Mouse (Mus musculus): ENCODE data around the gene Smim13.
A peak's percentile ranks its signal among the peaks of the same experiment; 100 is the strongest.

Gene Smim13

GRCm38 (mm10) chr13:41291466-41291974 is 41.9 kb downstream of the Smim13 start:
- no peak for DNase-seq (ENCODE audit: low read depth)

GRCm38 (mm10) chr13:41293595-41293994 is 44.0 kb downstream of the Smim13 start:
- no peak for DNase-seq (ENCODE audit: low read depth)

- DNase-seq (ENCODE audit: low read depth), result no peak
These were observed 46.2 kb downstream of the Smim13 start for GRCm38 (mm10) chr13:41295886-41296285.

GRCm38 (mm10) chr13:41296396-41296795 is 46.8 kb downstream of the Smim13 start:
- no peak for DNase-seq (ENCODE audit: low read depth)

GRCm38 (mm10) chr13:41298533-41298932 is 48.9 kb downstream of the Smim13 start:
- no peak for DNase-seq (ENCODE audit: low read depth)

GRCm38 (mm10) chr13:41298996-41299395 is 49.4 kb downstream of the Smim13 start:
- DNase-seq (ENCODE audit: low read depth), result no peak

- DNase-seq (ENCODE audit: low read depth), result no peak
These were observed 50.4 kb downstream of the Smim13 start for GRCm38 (mm10) chr13:41300037-41300436.

GRCm38 (mm10) chr13:41302716-41303115 is 53.1 kb downstream of the Smim13 start:
- peak; percentile 53 for DNase-seq (ENCODE audit: low read depth)

GRCm38 (mm10) chr13:41320749-41321148 is 71.1 kb downstream of the Smim13 start:
- no peak for DNase-seq (ENCODE audit: low read depth)

- DNase-seq (ENCODE audit: low read depth), result no peak
These were observed 71.8 kb downstream of the Smim13 start for GRCm38 (mm10) chr13:41321433-41321832.

GRCm38 (mm10) chr13:41324631-41325030 is 75.0 kb downstream of the Smim13 start:
- no peak for DNase-seq (ENCODE audit: low read depth)

GRCm38 (mm10) chr13:41325346-41325745 is 75.7 kb downstream of the Smim13 start:
- DNase-seq (ENCODE audit: low read depth), result no peak

- DNase-seq (ENCODE audit: low read depth), result no peak
These were observed 76.5 kb downstream of the Smim13 start for GRCm38 (mm10) chr13:41326134-41326533.
